Mouse (Mus musculus): ENCODE measurements around the gene Patj. TPM values are rescaled to one million over a fixed set of nuclear protein-coding genes. Genes with fewer than 3 reads are reported as not detected.

The Patj gene
- total RNA-seq, 1 experiment, result 17.7 TPM

DNA sequence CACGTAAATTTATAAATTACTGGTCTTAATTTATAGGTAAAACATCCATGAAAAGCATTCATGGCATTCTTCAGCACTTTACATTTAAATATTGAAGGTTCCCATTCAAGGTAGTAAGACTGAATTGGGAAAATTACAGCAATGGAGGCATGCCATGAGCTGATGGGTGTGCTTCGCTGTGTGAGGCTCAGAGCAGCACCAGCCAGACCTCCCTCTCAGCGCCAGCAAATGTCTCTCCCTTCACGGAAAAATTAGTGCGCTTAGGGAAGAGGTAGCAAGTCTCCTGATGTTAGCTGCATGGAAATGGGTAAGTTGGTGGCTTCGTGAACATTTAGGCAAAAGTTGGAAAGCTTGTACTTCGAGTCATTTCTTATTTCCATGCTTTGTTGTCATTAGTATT is 153.9 kb downstream of the Patj start:
- no peak for DNase-seq (ENCODE audit: low read depth, low spot score)
- Histone ChIP-seq H3K27ac (ENCODE audit: insufficient read depth, low read depth, low read length, poor library complexity, severe bottlenecking) (no peak overlapping the region), H3K9ac (ENCODE audit: insufficient read depth, low read depth, low read length, poor library complexity, severe bottlenecking) (no peak overlapping the region), H3K36me3 (ENCODE audit: control insufficient read depth, insufficient read depth, low read length, poor library complexity, severe bottlenecking) (no peaks in the 10 kb centered on the region), H3K9me3 (ENCODE audit: control insufficient read depth, insufficient read depth, low read depth, low read length) (no peaks in the 10 kb centered on the region), H3K4me1 (ENCODE audit: control insufficient read depth in 2 of 2, insufficient read depth in 2 of 2, low read length in 2 of 2, poor library complexity in 1 of 2) (no peaks in the 10 kb centered on the region), H3K4me3 (ENCODE audit: insufficient read depth in 1 of 2, low read depth in 1 of 2, low read length in 2 of 2, poor library complexity in 1 of 2, severe bottlenecking in 1 of 2) (no peak overlapping the region)
- TF ChIP-seq ZNF384 (IDR thresholded peaks at IDR 0.05; ENCODE audit: low read depth, low read length) (no peak), CHD2 (IDR thresholded peaks at IDR 0.05; ENCODE audit: low read depth, low read length) (no peak), MAFK (IDR thresholded peaks at IDR 0.05; ENCODE audit: insufficient read depth, low read depth, low read length) (no peak), ZC3H11A (IDR thresholded peaks at IDR 0.05; ENCODE audit: borderline replicate concordance, low read depth, low read length) (no peak), HCFC1 (IDR thresholded peaks at IDR 0.05; ENCODE audit: borderline replicate concordance, insufficient read depth, low read length) (no peak)
- in situ Hi-C loops (cut with MboI; ENCODE audit: low sequenced_read_pairs in 2 of 2, unreplicated experiment in 2 of 2), result no loop called here

DNA sequence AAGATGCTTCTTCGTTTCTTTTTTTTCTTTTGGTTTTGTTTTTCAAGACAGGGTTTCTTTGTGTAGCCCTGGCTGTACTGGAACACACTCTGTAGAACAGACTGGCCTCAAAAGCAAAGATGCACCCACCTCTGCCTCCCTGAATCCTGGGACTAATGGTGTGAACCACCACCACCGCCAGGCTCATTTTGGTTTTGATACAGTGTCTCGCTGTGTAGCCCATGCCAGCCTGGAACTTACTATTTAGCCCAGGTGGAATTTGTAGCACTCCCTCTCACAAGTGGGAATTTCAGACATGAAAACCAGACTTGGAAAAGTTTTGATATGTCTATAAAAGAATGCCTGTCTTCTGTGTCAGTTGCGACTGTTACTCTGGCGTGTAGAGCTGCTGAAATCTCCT is 154.5 kb downstream of the Patj start:
- Histone ChIP-seq H3K4me1 (ENCODE audit: control insufficient read depth in 2 of 2, insufficient read depth in 2 of 2, low read length in 2 of 2, poor library complexity in 1 of 2) (no peaks in the 10 kb centered on the region), H3K9me3 (ENCODE audit: control insufficient read depth, insufficient read depth, low read depth, low read length) (no peaks in the 10 kb centered on the region)

DNA sequence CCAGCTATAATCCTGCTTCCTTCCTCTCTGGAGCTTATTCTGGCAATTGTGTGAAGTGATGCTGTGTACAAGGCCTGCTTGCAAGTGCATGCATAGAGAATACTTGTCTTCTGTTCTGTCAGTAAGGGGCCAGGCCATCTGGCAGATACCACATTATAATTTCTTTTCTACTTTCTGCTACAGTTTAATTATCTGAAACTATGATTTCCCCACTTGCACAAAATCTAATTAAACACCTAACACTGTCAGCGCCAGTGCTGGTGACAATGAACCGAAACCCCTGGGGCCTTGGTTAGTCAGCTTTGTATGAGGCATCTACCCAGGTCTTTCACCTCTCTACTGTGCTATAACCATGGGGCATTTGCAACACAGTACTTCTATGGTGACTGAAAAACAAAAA is 160.1 kb downstream of the Patj start:
- H3K36me3 ChIP-seq (ENCODE audit: control insufficient read depth, insufficient read depth, low read length, poor library complexity, severe bottlenecking), result no peaks in the 10 kb centered on the region
- TF ChIP-seq ZNF384 (IDR thresholded peaks at IDR 0.05; ENCODE audit: low read depth, low read length) (no peak), HCFC1 (IDR thresholded peaks at IDR 0.05; ENCODE audit: borderline replicate concordance, insufficient read depth, low read length) (no peak), MAFK (IDR thresholded peaks at IDR 0.05; ENCODE audit: insufficient read depth, low read depth, low read length) (no peak), ZC3H11A (IDR thresholded peaks at IDR 0.05; ENCODE audit: borderline replicate concordance, low read depth, low read length) (no peak), CHD2 (IDR thresholded peaks at IDR 0.05; ENCODE audit: low read depth, low read length) (no peak)
- in situ Hi-C loops (cut with MboI; ENCODE audit: low sequenced_read_pairs in 2 of 2, unreplicated experiment in 2 of 2), result no loop called here

More for the DNA sequence above, 154.5 kb downstream of the Patj start:
- in situ Hi-C loops (cut with MboI; ENCODE audit: low sequenced_read_pairs in 2 of 2, unreplicated experiment in 2 of 2), result no loop called here
- Histone ChIP-seq H3K4me3 (ENCODE audit: insufficient read depth in 1 of 2, low read depth in 1 of 2, low read length in 2 of 2, poor library complexity in 1 of 2, severe bottlenecking in 1 of 2) (no peak overlapping the region), H3K9ac (ENCODE audit: insufficient read depth, low read depth, low read length, poor library complexity, severe bottlenecking) (no peak overlapping the region), H3K36me3 (ENCODE audit: control insufficient read depth, insufficient read depth, low read length, poor library complexity, severe bottlenecking) (no peaks in the 10 kb centered on the region), H3K27ac (ENCODE audit: insufficient read depth, low read depth, low read length, poor library complexity, severe bottlenecking) (no peak overlapping the region)
- DNase-seq (ENCODE audit: low read depth, low spot score), result no peak
- TF ChIP-seq MAFK (IDR thresholded peaks at IDR 0.05; ENCODE audit: insufficient read depth, low read depth, low read length) (no peak), HCFC1 (IDR thresholded peaks at IDR 0.05; ENCODE audit: borderline replicate concordance, insufficient read depth, low read length) (no peak), CHD2 (IDR thresholded peaks at IDR 0.05; ENCODE audit: low read depth, low read length) (no peak), ZC3H11A (IDR thresholded peaks at IDR 0.05; ENCODE audit: borderline replicate concordance, low read depth, low read length) (no peak), ZNF384 (IDR thresholded peaks at IDR 0.05; ENCODE audit: low read depth, low read length) (no peak)

DNA sequence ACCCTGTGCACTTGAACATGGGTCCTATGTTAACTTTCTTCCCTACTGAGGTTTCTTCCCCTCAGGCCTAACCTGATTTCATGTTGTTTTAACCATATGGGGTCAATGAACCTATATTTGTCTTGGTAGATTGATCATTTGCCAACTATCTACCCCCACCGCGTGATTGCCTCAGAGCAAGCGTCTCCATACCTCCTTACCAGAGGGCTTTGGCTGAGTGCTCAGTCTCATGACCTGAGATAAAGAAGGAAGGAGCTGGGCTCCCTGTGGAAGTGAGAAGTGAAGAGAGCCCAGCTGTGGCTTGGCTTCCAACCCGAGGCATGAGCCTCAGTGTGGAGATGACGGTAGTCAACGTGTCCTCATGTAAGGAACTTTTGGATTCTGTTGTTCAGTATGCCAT is 160.9 kb downstream of the Patj start:
- TF ChIP-seq ZC3H11A (IDR thresholded peaks at IDR 0.05; ENCODE audit: borderline replicate concordance, low read depth, low read length) (no peak), CHD2 (IDR thresholded peaks at IDR 0.05; ENCODE audit: low read depth, low read length) (no peak), HCFC1 (IDR thresholded peaks at IDR 0.05; ENCODE audit: borderline replicate concordance, insufficient read depth, low read length) (no peak), MAFK (IDR thresholded peaks at IDR 0.05; ENCODE audit: insufficient read depth, low read depth, low read length) (no peak), ZNF384 (IDR thresholded peaks at IDR 0.05; ENCODE audit: low read depth, low read length) (no peak)
- Histone ChIP-seq H3K4me3 (ENCODE audit: insufficient read depth in 1 of 2, low read depth in 1 of 2, low read length in 2 of 2, poor library complexity in 1 of 2, severe bottlenecking in 1 of 2) (no peak overlapping the region), H3K27ac (ENCODE audit: insufficient read depth, low read depth, low read length, poor library complexity, severe bottlenecking) (no peak overlapping the region), H3K36me3 (ENCODE audit: control insufficient read depth, insufficient read depth, low read length, poor library complexity, severe bottlenecking) (no peaks in the 10 kb centered on the region), H3K9me3 (ENCODE audit: control insufficient read depth, insufficient read depth, low read depth, low read length) (no peaks in the 10 kb centered on the region), H3K9ac (ENCODE audit: insufficient read depth, low read depth, low read length, poor library complexity, severe bottlenecking) (no peak overlapping the region), H3K4me1 (ENCODE audit: control insufficient read depth in 2 of 2, insufficient read depth in 2 of 2, low read length in 2 of 2, poor library complexity in 1 of 2) (no peaks in the 10 kb centered on the region)
- in situ Hi-C loops (cut with MboI; ENCODE audit: low sequenced_read_pairs in 2 of 2, unreplicated experiment in 2 of 2), result no loop called here
- DNase-seq (ENCODE audit: low read depth, low spot score), result no peak

More for the DNA sequence above, 160.1 kb downstream of the Patj start:
- H3K9ac ChIP-seq (ENCODE audit: insufficient read depth, low read depth, low read length, poor library complexity, severe bottlenecking), result no peak overlapping the region
- no peak for DNase-seq (ENCODE audit: low read depth, low spot score)
- H3K4me3 ChIP-seq (ENCODE audit: insufficient read depth in 1 of 2, low read depth in 1 of 2, low read length in 2 of 2, poor library complexity in 1 of 2, severe bottlenecking in 1 of 2), result no peak overlapping the region
- no peaks in the 10 kb centered on the region for H3K9me3 ChIP-seq (ENCODE audit: control insufficient read depth, insufficient read depth, low read depth, low read length)
- H3K27ac ChIP-seq (ENCODE audit: insufficient read depth, low read depth, low read length, poor library complexity, severe bottlenecking), result no peak overlapping the region
- no peaks in the 10 kb centered on the region for H3K4me1 ChIP-seq (ENCODE audit: control insufficient read depth in 2 of 2, insufficient read depth in 2 of 2, low read length in 2 of 2, poor library complexity in 1 of 2)

- no peaks in the 10 kb centered on the region for H3K36me3 ChIP-seq (ENCODE audit: control insufficient read depth, insufficient read depth, low read length, poor library complexity, severe bottlenecking)
- in situ Hi-C loops (cut with MboI; ENCODE audit: low sequenced_read_pairs in 2 of 2, unreplicated experiment in 2 of 2), result no loop called here
- no peak overlapping the region for H3K9ac ChIP-seq (ENCODE audit: insufficient read depth, low read depth, low read length, poor library complexity, severe bottlenecking)
- H3K9me3 ChIP-seq (ENCODE audit: control insufficient read depth, insufficient read depth, low read depth, low read length), result no peaks in the 10 kb centered on the region
- H3K4me3 ChIP-seq (ENCODE audit: insufficient read depth in 1 of 2, low read depth in 1 of 2, low read length in 2 of 2, poor library complexity in 1 of 2, severe bottlenecking in 1 of 2), result no peak overlapping the region
- H3K27ac ChIP-seq (ENCODE audit: insufficient read depth, low read depth, low read length, poor library complexity, severe bottlenecking), result no peak overlapping the region
- TF ChIP-seq ZC3H11A (IDR thresholded peaks at IDR 0.05; ENCODE audit: borderline replicate concordance, low read depth, low read length) (no peak), CHD2 (IDR thresholded peaks at IDR 0.05; ENCODE audit: low read depth, low read length) (no peak), ZNF384 (IDR thresholded peaks at IDR 0.05; ENCODE audit: low read depth, low read length) (no peak), HCFC1 (IDR thresholded peaks at IDR 0.05; ENCODE audit: borderline replicate concordance, insufficient read depth, low read length) (no peak), MAFK (IDR thresholded peaks at IDR 0.05; ENCODE audit: insufficient read depth, low read depth, low read length) (no peak)
- H3K4me1 ChIP-seq (ENCODE audit: control insufficient read depth in 2 of 2, insufficient read depth in 2 of 2, low read length in 2 of 2, poor library complexity in 1 of 2), result no peaks in the 10 kb centered on the region
- DNase-seq (ENCODE audit: low read depth, low spot score), result no peak
Observed at GRCm38 (mm10) chr4:98557192-98557591, 161.6 kb downstream of the Patj start.
